Mouse (Mus musculus) gastrocnemius, postnatal 10 days (tissue): ENCODE data around the gene Olfr78. TPM values are rescaled to one million over a fixed set of nuclear protein-coding genes. Genes with fewer than 3 reads are reported as not detected.

Experiments used
- DNase-seq: peaks from one replicate; pipeline ENCODE4 v3.0.0; 2021; ENCODE audit warnings: mixed read lengths
- long read RNA-seq, 2 experiments: library from polyadenylated mRNA; stranded (forward); transcript quantifications; one replicate each; pipeline ENCODE4 v2.0.0; 2021
- total RNA-seq, 2 experiments: library from RNA; stranded (reverse); gene quantifications; 2 replicates each; pipeline ENCODE4 v1.2.3; 2021

Olfr78 gene
- total RNA-seq = 1 to 10 TPM; 1.3 to 1.4 TPM
- long read RNA-seq, experiment 1 = 0 reads
- long read RNA-seq, experiment 2, partial matches to known transcripts = 0 of 1 reads
- long read RNA-seq, experiment 2, other reads (novel, unspliced or antisense) = 1 of 1 reads

GRCm38 (mm10) chr7:102759266-102759665, at the start of gene Olfr78, which contains the start of gene Olfr560:
Gene Olfr78 (minus strand): TSS chr7:102759471.
Gene Olfr560 (minus strand): TSS chr7:102759366.
- DNase-seq = no peak

DNA sequence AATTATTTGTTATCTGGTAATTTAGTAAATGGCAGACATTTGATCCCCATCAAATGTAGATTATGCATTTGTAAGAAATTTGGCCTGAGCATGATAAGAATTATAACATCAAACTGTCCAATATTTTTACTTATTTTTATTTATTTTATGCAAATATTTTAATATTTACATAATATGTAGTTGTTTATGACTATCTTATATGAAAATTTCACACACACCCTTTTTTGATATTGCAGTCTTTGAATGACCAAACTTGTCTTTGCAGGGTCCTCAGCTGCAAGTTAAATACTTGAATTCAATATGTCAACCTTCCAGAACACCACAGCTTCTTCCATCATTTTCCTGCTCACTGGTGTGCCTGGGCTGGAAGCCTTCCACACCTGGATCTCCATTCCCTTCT, 43.9 kb upstream of the Olfr78 start, which contains the start of gene Olfr564:
Olfr564 (plus strand) TSS at position 301 of the 400 bp plus-strand sequence.
- no peak for DNase-seq

DNA sequence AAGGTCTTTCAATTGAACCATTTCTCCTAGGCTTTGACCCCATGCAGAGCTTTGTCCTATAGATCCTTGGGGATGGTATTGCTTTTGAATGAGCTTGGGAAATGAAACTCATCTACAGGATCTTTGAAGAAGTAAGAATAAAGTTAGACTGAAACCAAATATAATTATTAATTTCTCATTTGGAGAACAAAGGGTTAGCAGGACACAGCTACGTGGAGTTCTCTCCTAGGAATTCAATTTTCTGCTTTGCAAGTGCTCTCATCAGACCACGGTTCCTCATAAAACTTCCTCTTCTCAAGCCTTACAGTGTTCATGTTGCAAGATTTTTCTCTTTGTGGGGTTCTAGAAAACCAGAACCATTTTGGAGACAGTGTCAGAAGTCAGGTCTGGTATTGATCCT, 11.7 kb upstream of the Olfr78 start, which contains the start of gene Olfr561:
Olfr561 (plus strand) TSS at position 301 of the 400 bp plus-strand sequence.
- DNase-seq = no peak

DNA sequence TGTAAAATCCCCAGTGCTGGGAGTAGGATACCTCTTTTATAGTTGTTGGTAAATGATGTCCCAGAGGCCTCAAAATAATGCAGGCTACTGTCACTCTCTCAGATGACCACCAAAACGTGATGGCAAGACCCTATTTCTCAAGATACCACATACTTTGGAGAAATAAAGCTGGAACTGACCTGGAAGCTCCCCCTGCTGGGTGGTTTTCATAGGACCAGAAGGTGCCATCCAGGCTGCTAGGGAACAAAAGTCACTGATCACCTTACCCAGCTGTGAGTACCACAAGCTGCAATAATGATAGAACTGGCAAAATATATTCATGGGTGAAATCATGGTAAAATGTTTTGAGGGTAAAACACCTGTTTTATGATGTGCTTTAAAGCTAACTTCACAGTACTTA, 7.2 kb downstream of the Olfr78 start:
- DNase-seq = no peak

GRCm38 (mm10) chr7:102737705-102738104, 21.6 kb downstream of the Olfr78 start:
- no peak for DNase-seq

GRCm38 (mm10) chr7:102733793-102734192, 25.5 kb downstream of the Olfr78 start:
- no peak for DNase-seq

GRCm38 (mm10) chr7:102727391-102727790, 31.9 kb downstream of the Olfr78 start, which contains the start of gene Olfr559:
Gene Olfr559 (minus strand): TSS chr7:102727491.
- DNase-seq = no peak

- no peak for DNase-seq
These were observed 40.3 kb downstream of the Olfr78 start, which contains the start of gene Olfr33 for GRCm38 (mm10) chr7:102718970-102719369. Gene Olfr33 (minus strand): TSS chr7:102719070.

DNA sequence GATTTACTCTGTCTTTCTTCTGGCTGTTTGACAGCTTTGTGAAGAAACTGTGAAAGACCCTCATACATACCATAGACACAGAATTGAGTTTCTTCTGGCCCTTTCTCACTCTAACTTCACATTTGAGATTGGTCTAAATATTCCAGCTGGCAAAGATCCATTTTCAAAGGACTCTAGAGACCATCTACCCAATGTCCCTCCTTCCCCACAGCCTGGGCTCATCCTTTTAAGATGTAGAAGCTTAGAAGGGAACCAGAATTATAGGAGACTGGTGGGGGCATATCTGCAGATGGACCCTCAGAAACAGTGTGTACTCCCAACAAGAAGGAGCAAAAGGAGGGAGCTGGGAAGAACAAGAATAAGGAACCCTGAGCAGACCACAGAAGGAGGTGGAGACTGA, 57.4 kb downstream of the Olfr78 start, which contains the start of gene Olfr558:
Olfr558 (plus strand) TSS at position 301 of the 400 bp plus-strand sequence.
- no peak for DNase-seq

GRCm38 (mm10) chr7:102698461-102698860, 60.8 kb downstream of the Olfr78 start:
- DNase-seq = no peak

GRCm38 (mm10) chr7:102695358-102696125, 63.7 kb downstream of the Olfr78 start, which contains the start of gene Olfr557:
Gene Olfr557 (plus strand): TSS chr7:102695910.
- DNase-seq = peak; percentile 10

Other genes starting within 250 kb of the Olfr78 start
- not detected for gene Olfr547, start 224.7 kb downstream of the Olfr78 start, total RNA-seq
- gene Olfr548-ps1, start 218.6 kb downstream of the Olfr78 start, total RNA-seq = not detected
- not detected for gene Olfr549, start 209.6 kb downstream of the Olfr78 start, total RNA-seq
- gene Trim21, start 194.0 kb downstream of the Olfr78 start, total RNA-seq = 1 to 10 TPM; 4.4 to 4.6 TPM
- under 1 TPM; 0.09 TPM for gene Olfr550, start 188.0 kb downstream of the Olfr78 start, total RNA-seq
- gene Olfr551, start 167.6 kb downstream of the Olfr78 start, total RNA-seq = not detected
- under 1 TPM in 1 of 2 experiments, not detected in 1; 0.07 TPM for gene Olfr552, start 161.7 kb downstream of the Olfr78 start, total RNA-seq
- not detected for gene Olfr553, start 141.3 kb downstream of the Olfr78 start, total RNA-seq
- gene Olfr554, start 121.0 kb downstream of the Olfr78 start, total RNA-seq = not detected
- not detected for gene Olfr555, start 100.6 kb downstream of the Olfr78 start, total RNA-seq
- gene Olfr556, start 94.6 kb downstream of the Olfr78 start, total RNA-seq = not detected
- 1 to 10 TPM; 4.7 to 6.6 TPM for gene Trim68, start 72.1 kb downstream of the Olfr78 start, total RNA-seq
- not detected for gene Olfr557, start 63.6 kb downstream of the Olfr78 start, total RNA-seq
- 1 to 10 TPM; 3.4 to 3.8 TPM for gene Olfr558, start 57.3 kb downstream of the Olfr78 start, total RNA-seq
- gene Olfr33, start 40.4 kb downstream of the Olfr78 start, total RNA-seq = not detected
- gene Olfr559, start 32.0 kb downstream of the Olfr78 start, total RNA-seq = not detected
- not detected for gene Olfr560, start 105 bp downstream of the Olfr78 start, total RNA-seq
- gene Olfr561, start 11.8 kb upstream of the Olfr78 start, total RNA-seq = not detected
- not detected for gene Olfr564, start 44.0 kb upstream of the Olfr78 start, total RNA-seq
- not detected for gene Olfr566, start 99.3 kb upstream of the Olfr78 start, total RNA-seq
- not detected for gene Olfr568, start 117.7 kb upstream of the Olfr78 start, total RNA-seq
- gene Olfr569, start 131.4 kb upstream of the Olfr78 start, total RNA-seq = not detected
- gene Olfr570, start 135.1 kb upstream of the Olfr78 start, total RNA-seq = not detected
- gene Olfr571, start 158.1 kb upstream of the Olfr78 start, total RNA-seq = not detected
- gene Olfr572, start 164.9 kb upstream of the Olfr78 start, total RNA-seq = not detected
- not detected for gene Olfr573-ps1, start 183.1 kb upstream of the Olfr78 start, total RNA-seq
- not detected for gene Olfr574, start 189.0 kb upstream of the Olfr78 start, total RNA-seq
- not detected for gene Olfr575, start 199.3 kb upstream of the Olfr78 start, total RNA-seq
- gene Olfr576, start 203.2 kb upstream of the Olfr78 start, total RNA-seq = not detected
- gene Olfr577, start 216.5 kb upstream of the Olfr78 start, total RNA-seq = not detected
- gene Olfr578, start 229.9 kb upstream of the Olfr78 start, total RNA-seq = not detected